9 mouse cellular contexts compared by ENCODE assay signal in genomic region chr10:112270887-112271802, GRCm38 (mm10). TPM values are rescaled to one million over a fixed set of nuclear protein-coding genes. Genes with fewer than 3 reads are reported as not detected.
DNase-seq lines count a peak whose midpoint lies in the region; ATAC-seq and TF ChIP-seq lines count a peak whose summit lies in the region.
"Had no signal": no experiment of that assay in that cellular context is flagged by ENCODE, and none has a peak within 500 bp of the region (broad histone marks: within the 10 kb centered on the region; RNA-seq: fewer than 3 reads in every experiment).

TSS of gene Kcnc2 (plus strand) at chr10:112271121.

- H3K4me3 ChIP-seq in heart, embryonic 10.5 days, result peak within 1 kb of the TSS; percentile 64
- H3K4me3 ChIP-seq in hindbrain, embryonic 10.5 days, result peak within 1 kb of the TSS; percentile 69
- peak within 1 kb of the TSS; percentile 61 for H3K4me3 ChIP-seq in midbrain, embryonic 14.5 days (replicated peaks; ENCODE audit: low read depth, low read length)

- H3K36me3 ChIP-seq in heart, embryonic 10.5 days, result no peaks in the 10 kb centered on the region
- H3K36me3 ChIP-seq in hindbrain, embryonic 10.5 days, result no peaks in the 10 kb centered on the region
- no peaks in the 10 kb centered on the region for H3K36me3 ChIP-seq in midbrain, embryonic 14.5 days (ENCODE audit: control insufficient read depth, insufficient read depth, low read length)

- WGBS in heart, embryonic 10.5 days, result under 1% methylated on average over 20 of the region's 20 CpGs
- under 1% methylated on average over 20 of the region's 20 CpGs for WGBS in hindbrain, embryonic 10.5 days
- WGBS in midbrain, embryonic 14.5 days, result 2% methylated on average over 20 of the region's 20 CpGs

- peak within 1 kb of the TSS; percentile 98 for H3K4me2 ChIP-seq in midbrain, embryonic 14.5 days (ENCODE audit: low read length)

- no peak for TF ChIP-seq POLR2A in brain, embryonic 14.5 days (IDR thresholded peaks at IDR 0.05; ENCODE audit: borderline replicate concordance, extremely low read depth, insufficient read depth, insufficient read length, poor library complexity, severe bottlenecking)

- H3K4me1 ChIP-seq in heart, embryonic 10.5 days, result peaks cover 23% of the 10 kb centered on the region
- peaks cover 26% of the 10 kb centered on the region for H3K4me1 ChIP-seq in hindbrain, embryonic 10.5 days (replicated peaks)
- H3K4me1 ChIP-seq in midbrain, embryonic 14.5 days (ENCODE audit: control insufficient read depth, insufficient read depth, low read length), result 0 out of 2 replicates have a peak, but pooled peaks cover 9% of the 10 kb centered on the region

- peak within 1 kb of the TSS; percentile 63 for H3K27ac ChIP-seq in heart, embryonic 10.5 days
- peak within 1 kb of the TSS; percentile 72 for H3K27ac ChIP-seq in hindbrain, embryonic 10.5 days
- H3K27ac ChIP-seq in midbrain, embryonic 14.5 days (replicated peaks; ENCODE audit: low read depth, low read length), result no peak within 1 kb of the TSS

- no peak for TF ChIP-seq CTCF in brain, embryonic 14.5 days (IDR thresholded peaks at IDR 0.05; ENCODE audit: borderline replicate concordance, extremely low read depth, insufficient read depth, insufficient read length)

- no peaks in the 10 kb centered on the region for H3K9me3 ChIP-seq in heart, embryonic 10.5 days
- no peaks in the 10 kb centered on the region for H3K9me3 ChIP-seq in hindbrain, embryonic 10.5 days
- no peaks in the 10 kb centered on the region for H3K9me3 ChIP-seq in midbrain, embryonic 14.5 days (ENCODE audit: control insufficient read depth, low read length)

- ATAC-seq in midbrain, embryonic 14.5 days (ENCODE audit: low FRiP score, low TSS enrichment), result peak; percentile 42
- no peak for ATAC-seq in cerebellum, adult (ENCODE audit: insufficient number of reproducible peaks, low FRiP score, low TSS enrichment)

- peak within 1 kb of the TSS; percentile 64 for H3K9ac ChIP-seq in midbrain, embryonic 14.5 days (replicated peaks; ENCODE audit: low read length)

- peaks cover 58% of the 10 kb centered on the region for H3K27me3 ChIP-seq in heart, embryonic 10.5 days (ENCODE audit: insufficient read depth, poor library complexity, severe bottlenecking)
- H3K27me3 ChIP-seq in hindbrain, embryonic 10.5 days (ENCODE audit: insufficient read depth, poor library complexity, severe bottlenecking), result peaks cover 59% of the 10 kb centered on the region
- H3K27me3 ChIP-seq in midbrain, embryonic 14.5 days (ENCODE audit: control insufficient read depth, insufficient read depth, low read length), result peaks cover 16% of the 10 kb centered on the region

- DNase-seq in heart, embryonic 10.5 days (ENCODE audit: low spot score), result no peak
- no peak for DNase-seq in heart, adult 8-10 months (ENCODE audit: low spot score)
- DNase-seq in brain, embryonic 14.5 days (ENCODE audit: low read depth), result peak; percentile 55
- peak; percentile 42 for DNase-seq in hindbrain, embryonic 10.5 days (ENCODE audit: low spot score)
- DNase-seq in layer of hippocampus, postnatal 36 days, result peak; percentile 11 to 19
- peak; percentile 37 for DNase-seq in midbrain, embryonic 14.5 days
- no peak for DNase-seq in thymus, postnatal 36 days

RNA-seq across cellular contexts. Expression of gene Kcnc2, which starts in this region (rescaled TPM):
- 0.50 and 0.64 TPM in 2 replicates for polyA plus RNA-seq in heart, embryonic 10.5 days (2016; fragmentation: Nextera tagmentation; extraction: Ambion mirVana)
- total RNA-seq in heart, adult 8-10 months (2022), result under 1 TPM; 0.25 to 0.78 (median 0.38) TPM
- 7.3 and 7.6 TPM in 2 replicates for polyA plus RNA-seq in brain, embryonic 14.5 days (2012; rRNA removed)
- polyA plus RNA-seq in hindbrain, embryonic 10.5 days (2016; fragmentation: Nextera tagmentation; extraction: Ambion mirVana), result 0.81 and 0.93 TPM in 2 replicates
- total RNA-seq in layer of hippocampus, postnatal 36 days (2021), result 10 to 100 TPM; 77.0 to 89.5 TPM
- polyA plus RNA-seq in midbrain, embryonic 14.5 days (2014; fragmentation: Nextera tagmentation; extraction: Ambion mirVana), result 5.4 and 6.3 TPM in 2 replicates
- total RNA-seq: MEL had no signal

Comparison
In these comparisons a context has a peak if more than half of its experiments do, and no peak if none do; other contexts are left out.
1. RNA of gene Kcnc2 (total RNA-seq): 77.0 to 89.5 TPM in layer of hippocampus, postnatal 36 days; 0.25 to 0.78 TPM in heart, adult 8-10 months; every median in the first group is over 10 times any median in the second.
2. Peak in DNase-seq, H3K4me3 ChIP-seq and H3K27ac ChIP-seq in hindbrain, embryonic 10.5 days; RNA of the gene not detected or under 1 TPM.
3. DNase-seq: peak in brain, embryonic 14.5 days (single experiment), layer of hippocampus, postnatal 36 days (2 of 2) and midbrain, embryonic 14.5 days (single experiment); none in heart, embryonic 10.5 days (single experiment), heart, adult 8-10 months (single experiment) and thymus, postnatal 36 days (0 of 2).
4. Peak in every context shown above with its lines, with median percentiles within 50 percentile points of each other: H3K4me3 ChIP-seq.